Mouse (Mus musculus) CD4-positive helper T cell, adult 2 months (primary cell): ENCODE data around the gene Pepd.

Experiments used
- DNase-seq: peaks from one replicate; pipeline ENCODE4 v3.0.0-alpha.2; 2012; ENCODE audit warnings: low read depth, missing footprints, low spot score

Pepd gene

DNA sequence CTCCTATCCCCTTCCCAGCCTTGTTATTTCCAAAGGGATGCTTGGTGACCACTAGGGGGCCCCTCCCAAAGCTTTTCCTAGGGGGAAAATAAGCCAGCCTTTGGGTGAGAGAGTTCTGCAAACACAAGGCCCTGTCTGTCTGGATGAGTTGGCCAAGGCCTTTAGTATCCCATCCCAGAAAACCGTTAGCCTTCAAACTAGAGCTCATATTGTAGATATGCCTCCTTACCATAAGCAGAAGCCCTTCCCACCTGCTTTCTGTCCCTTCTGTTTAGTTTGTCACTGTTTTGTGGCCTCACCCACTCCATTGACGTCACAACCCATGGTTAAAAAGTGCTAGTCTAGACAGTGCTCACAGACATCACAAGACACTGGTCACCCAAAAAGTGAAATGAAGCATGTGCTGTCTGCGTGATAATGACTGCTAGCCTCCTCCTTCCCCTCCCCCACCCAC is 114.7 kb downstream of the Pepd start:
- DNase-seq, result no peak

- no peak for DNase-seq
Measured at GRCm38 (mm10) chr7:35027801-35028420, 115.7 kb downstream of the Pepd start.

DNA sequence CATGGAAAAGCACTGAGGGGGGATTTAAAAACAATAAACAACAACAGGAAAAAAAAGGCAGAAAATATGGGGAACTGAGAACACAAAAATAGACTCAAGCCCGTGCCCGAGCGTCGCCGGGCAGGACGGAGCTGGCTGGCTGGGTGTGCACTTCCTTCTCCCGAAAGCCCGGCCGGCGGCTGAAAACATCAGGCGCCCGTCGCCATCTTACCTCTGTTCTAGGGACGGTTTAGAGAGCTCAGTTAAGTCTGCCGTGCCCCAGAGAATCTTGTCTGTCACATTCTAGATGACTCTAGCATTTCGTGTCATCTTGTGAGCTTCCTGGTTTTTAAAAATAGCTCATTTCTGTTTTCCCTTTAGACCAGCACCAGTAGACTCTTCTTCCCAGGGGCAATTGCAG is 116.4 kb downstream of the Pepd start:
- no peak for DNase-seq

- DNase-seq, result no peak
Measured at GRCm38 (mm10) chr7:35029228-35029627, 117.0 kb downstream of the Pepd start.

- DNase-seq, result no peak
Measured at GRCm38 (mm10) chr7:35029648-35030047, 117.5 kb downstream of the Pepd start.

- DNase-seq, result no peak
Measured at GRCm38 (mm10) chr7:35030567-35030966, 118.4 kb downstream of the Pepd start.

GRCm38 (mm10) chr7:35035141-35035553 is 123.0 kb downstream of the Pepd start:
- DNase-seq, result no peak

DNA sequence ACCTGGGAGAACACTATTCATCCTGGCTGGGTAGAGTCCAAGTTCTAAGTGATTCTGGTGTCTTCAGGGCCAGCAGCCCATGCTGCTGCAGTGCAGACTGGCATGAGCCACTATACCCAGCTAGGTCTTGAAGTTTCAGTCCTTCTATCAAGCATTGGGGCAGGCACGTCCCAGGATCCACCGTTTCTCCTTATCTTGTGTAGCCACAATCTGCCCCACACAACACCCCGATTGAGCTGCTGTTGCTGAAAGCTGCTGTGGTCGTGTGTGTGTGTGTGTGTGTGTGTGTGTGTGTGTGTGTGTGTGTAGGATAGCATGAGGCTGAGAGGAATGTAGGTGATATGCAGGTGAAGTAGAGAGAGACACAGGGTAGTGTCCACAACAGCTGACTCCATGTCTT is 123.4 kb downstream of the Pepd start:
- no peak for DNase-seq

- no peak for DNase-seq
Measured at GRCm38 (mm10) chr7:35036266-35036731, 124.1 kb downstream of the Pepd start.

- DNase-seq, result no peak
Measured at GRCm38 (mm10) chr7:35037408-35037807, 125.2 kb downstream of the Pepd start.

GRCm38 (mm10) chr7:35040176-35040972 is 128.2 kb downstream of the Pepd start:
- no peak for DNase-seq

- no peak for DNase-seq
Measured at GRCm38 (mm10) chr7:35041286-35042208, 129.4 kb downstream of the Pepd start.

DNA sequence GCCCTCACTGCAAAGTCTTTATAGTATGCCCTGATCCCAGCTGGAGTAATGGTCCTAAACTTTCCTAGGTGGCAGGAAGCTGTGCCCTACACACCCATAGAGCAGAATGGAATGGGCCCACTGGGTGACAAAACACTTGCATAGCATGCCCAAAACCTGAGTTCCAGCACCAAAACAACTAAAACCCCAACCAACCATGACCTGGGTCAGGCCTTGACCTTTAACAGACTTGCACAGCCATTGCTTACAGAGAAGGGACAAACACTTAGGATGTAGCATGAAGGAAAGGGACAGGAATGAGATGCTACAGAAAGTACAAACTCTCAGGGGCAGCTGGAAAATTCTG is 130.0 kb downstream of the Pepd start:
- no peak for DNase-seq

DNA sequence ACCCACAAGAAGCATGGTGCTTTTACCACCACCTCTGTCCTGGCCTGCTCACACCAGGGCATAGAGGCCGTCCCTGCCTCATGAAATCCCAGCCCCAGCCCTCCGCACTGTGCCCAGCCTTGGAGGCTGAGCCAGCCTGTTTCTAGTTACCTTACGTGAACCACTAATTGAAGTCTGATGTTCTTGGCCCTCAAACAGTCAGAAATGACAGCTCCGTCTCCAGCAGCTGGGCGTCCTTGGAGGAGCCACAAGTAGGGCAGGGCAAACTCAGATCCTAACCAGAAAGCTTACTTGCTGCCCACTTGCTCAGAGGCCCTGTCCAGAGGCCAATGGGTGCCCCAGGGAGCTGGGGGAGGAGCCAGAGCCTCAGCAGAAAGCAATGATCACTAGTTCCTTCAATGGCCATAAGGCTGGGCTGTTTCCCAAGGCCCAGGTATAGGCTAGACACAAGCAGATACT is 130.6 kb downstream of the Pepd start:
- DNase-seq, result no peak

DNA sequence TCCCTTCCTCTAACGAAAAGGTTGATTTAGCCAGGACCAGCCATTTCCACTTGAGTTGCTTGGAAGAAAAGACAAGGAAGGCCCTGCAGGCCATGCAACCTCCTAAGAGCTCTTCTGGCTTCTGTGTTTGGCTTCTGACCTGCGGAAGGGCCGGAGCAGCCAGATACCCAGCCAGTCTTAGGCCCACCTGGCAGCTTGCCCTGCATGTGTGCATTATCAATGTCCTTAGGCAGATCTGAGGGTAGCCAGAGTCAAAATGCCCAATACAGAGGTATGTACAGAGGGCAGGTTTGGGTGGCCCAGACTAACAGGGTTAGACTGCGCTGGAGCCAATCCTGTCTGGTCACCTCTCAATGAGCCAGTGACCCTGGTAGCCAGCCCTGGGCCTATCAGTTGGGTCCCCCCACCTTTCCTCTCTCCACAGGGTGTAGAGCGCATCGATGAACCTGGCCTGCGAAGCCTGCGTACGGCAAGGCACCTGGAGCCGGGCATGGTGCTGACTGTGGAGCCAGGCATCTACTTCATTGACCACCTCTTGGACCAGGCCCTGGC is 131.2 kb downstream of the Pepd start:
- no peak for DNase-seq

DNA sequence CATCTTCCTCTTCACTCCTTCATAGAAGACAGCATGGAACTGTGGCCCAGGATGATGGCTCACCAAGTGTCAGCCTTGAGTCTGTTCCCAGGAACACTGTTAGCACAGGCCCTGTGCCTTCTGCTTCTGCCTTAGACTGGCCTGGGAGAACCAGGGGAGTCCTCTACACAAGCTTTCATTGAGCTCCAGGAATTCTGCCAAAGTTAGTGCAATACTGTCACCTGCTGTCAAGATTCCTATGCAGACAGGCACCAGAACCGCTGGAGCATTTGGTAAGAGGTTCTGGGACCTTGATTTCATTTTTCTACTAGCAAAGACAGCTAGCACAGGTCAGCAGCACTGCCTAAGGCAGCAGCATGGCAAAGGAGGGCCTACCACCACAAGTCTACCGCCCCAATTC is 132.5 kb downstream of the Pepd start:
- DNase-seq, result no peak

DNA sequence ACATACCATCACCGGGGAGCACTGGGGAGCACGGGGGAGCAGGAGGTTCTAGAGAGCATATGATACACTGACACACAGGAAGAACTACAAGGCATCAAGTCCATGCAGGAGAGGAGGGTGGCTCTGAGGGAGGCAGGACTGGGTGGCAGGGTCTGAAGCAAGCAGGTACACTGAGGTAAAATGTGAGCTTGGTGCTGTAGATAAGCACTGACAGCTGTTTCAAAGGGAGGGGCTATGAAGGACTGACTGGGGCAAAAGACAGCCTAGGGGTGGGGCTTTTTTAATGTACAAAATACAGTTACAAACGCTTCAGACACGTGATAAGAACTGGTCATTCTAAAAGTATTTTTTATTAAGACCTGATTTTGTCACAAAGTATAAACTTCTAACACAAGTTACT is 133.9 kb downstream of the Pepd start:
- DNase-seq, result no peak

GRCm38 (mm10) chr7:35050540-35050939 is 138.4 kb downstream of the Pepd start:
- DNase-seq, result no peak

DNA sequence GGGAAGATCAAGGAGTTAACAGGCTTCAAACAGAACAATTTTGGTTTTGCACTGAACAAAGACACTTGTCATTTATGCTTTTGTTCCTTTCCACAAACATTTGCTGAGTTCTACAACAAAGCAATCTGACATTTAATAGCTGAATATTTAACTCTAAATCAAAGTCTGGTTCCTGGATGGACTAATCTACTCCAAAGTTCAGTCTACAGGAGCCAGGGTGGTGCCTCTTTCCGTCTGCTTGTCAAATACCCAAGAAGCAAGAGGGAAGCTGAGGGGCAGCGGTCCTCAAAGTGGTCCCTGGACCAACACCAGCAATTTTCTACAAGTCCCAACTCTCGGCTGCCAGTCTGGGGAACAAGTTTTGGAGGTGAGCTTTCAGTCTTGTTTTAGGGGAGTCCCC is 141.0 kb downstream of the Pepd start:
- no peak for DNase-seq

DNA sequence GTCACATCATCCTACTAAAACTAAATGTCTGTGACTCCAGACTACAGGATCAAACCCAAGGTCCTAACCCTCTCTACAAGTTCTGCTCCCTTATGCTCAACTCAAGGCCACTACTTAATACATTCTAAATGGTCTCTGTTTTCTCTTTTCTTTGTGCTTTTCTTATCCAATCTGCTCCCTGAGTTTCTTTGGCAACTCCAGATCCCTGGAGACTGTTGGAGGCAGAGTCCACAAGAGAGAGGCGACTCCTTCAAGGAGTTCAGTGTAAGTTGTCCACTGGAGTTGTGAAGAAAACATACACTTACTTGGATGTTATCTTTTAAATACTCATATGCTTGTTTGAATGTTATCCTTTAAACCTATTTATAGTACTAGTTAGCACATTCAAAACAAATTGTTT is 142.1 kb downstream of the Pepd start:
- DNase-seq, result no peak

DNA sequence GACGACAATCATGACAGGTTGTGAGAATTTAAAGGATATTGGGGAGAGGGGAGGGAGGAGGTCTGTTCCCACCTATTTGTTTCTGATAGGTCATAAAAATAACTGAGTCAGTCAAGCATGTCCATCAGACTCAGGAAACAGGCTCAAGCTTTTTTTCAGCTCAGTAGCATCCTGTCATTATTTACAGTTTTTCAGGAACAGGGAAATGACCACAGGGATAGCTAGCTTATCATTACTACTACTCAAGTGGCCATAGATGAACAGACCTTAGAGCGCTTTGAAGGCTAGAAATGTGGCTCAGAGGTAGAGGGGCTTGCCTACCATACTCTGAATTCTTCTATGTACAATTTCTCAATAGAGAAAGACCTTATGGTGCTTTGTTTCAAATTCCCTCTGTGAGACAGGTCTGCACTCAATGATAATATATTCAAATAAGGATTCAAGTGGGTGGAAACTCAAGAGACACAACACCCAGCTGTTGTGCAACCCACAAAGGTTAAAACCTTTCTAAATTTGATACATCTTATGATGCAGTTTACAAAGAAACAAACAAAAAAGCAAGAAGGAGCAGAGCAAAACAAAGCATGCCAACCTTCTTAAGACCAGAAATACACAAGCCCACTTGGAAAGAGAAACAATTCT is 142.9 kb downstream of the Pepd start:
- no peak for DNase-seq
